Mouse (Mus musculus) thymus, adult 2 months (tissue): ENCODE measurements at regions not wholly inside any gene's neighbourhood (a gene's known extent, or its start where the extent isn't known, plus 50 kb on each side); places are given as distances from the start of the nearest gene placed in this dataset.

Experiments
- DNase-seq: peaks from one replicate; pipeline ENCODE4 v3.0.0; 2021
- H3K27ac ChIP-seq: fragments of 200-500 bp; 2 replicates; pipeline ENCODE4 v1.5.1; 2012; ENCODE audit warnings: low read length, control low read depth; ENCODE audit not compliant: control insufficient read depth, insufficient read depth
- H3K27me3 ChIP-seq: fragments of 200-500 bp; 2 replicates; pipeline ENCODE4 v1.6.1; 2012; ENCODE audit warnings: mild to moderate bottlenecking, low read length, moderate library complexity, mixed read lengths; ENCODE audit not compliant: control insufficient read depth, insufficient read depth
- H3K36me3 ChIP-seq: fragments of 200-500 bp; 2 replicates; pipeline ENCODE4 v1.6.1; 2012; ENCODE audit warnings: mild to moderate bottlenecking, low read length, moderate library complexity; ENCODE audit not compliant: control insufficient read depth, insufficient read depth
- H3K4me1 ChIP-seq: fragments of 200-500 bp; replicated peaks from 2 replicates; pipeline ENCODE4 v1.6.1; 2012; ENCODE audit warnings: low read length; ENCODE audit not compliant: control insufficient read depth, insufficient read depth
- H3K4me3 ChIP-seq: fragments of 200-500 bp; 2 replicates; pipeline ENCODE4 v1.5.1; 2012; ENCODE audit warnings: mild to moderate bottlenecking, low read length, control low read depth, moderate library complexity; ENCODE audit not compliant: control insufficient read depth, insufficient read depth
- CTCF ChIP-seq: fragments of 200-500 bp; IDR thresholded peaks from 2 replicates; pipeline ENCODE4 v1.5.1; 2012; ENCODE audit warnings: mild to moderate bottlenecking, control low read depth, low read length, moderate library complexity, borderline replicate concordance; ENCODE audit not compliant: control insufficient read depth, poor library complexity, insufficient read depth; ENCODE audit errors: extremely low read depth
- POLR2A ChIP-seq: fragments of 200-500 bp; IDR thresholded peaks from 2 replicates; pipeline ENCODE4 v1.6.1; 2012; ENCODE audit warnings: mild to moderate bottlenecking, low read length, control low read depth, moderate library complexity; ENCODE audit not compliant: control insufficient read depth, poor library complexity, insufficient read depth; ENCODE audit errors: extremely low read depth
- WGBS: fragments of 180-500 bp; shearing (Covaris S2); methylation state at CpG from one replicate; pipeline ENCODE4 v1.1.7; 2018; 5-methylcytosine and 5-hydroxymethylcytosine counted together

DNA sequence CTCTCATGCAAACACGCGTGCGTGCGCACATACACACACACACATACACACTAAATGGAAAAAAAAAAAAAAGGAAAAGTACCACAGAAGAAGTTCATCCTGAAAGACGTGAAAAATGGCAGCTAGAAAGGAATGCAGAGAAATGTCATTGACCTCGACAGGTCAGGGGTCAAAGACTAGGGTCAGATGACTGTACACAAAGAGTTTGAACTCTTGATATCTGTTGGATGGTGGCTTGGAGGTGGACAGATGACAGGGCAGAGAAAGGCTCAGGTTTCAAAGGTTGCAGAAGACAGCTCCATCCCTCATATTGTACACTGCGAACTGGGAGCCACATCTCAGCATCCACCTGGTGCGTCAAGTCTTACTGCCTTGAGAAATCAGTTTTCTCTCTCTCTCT lies 112.5 kb downstream of the Cd83 start:
- no peak overlapping the region for H3K4me3 ChIP-seq
- peaks cover 3% of the 10 kb centered on the region; the same call in 1 of the 2 replicates for H3K4me1 ChIP-seq
- no peaks in the 10 kb centered on the region for H3K27me3 ChIP-seq
- no peak for DNase-seq
- 95% methylated on average over 8 of the region's 8 CpGs for WGBS
- TF ChIP-seq POLR2A, result no peak
- TF ChIP-seq CTCF, result no peak
- no peaks in the 10 kb centered on the region for H3K36me3 ChIP-seq
- H3K27ac ChIP-seq, result no peak overlapping the region

DNA sequence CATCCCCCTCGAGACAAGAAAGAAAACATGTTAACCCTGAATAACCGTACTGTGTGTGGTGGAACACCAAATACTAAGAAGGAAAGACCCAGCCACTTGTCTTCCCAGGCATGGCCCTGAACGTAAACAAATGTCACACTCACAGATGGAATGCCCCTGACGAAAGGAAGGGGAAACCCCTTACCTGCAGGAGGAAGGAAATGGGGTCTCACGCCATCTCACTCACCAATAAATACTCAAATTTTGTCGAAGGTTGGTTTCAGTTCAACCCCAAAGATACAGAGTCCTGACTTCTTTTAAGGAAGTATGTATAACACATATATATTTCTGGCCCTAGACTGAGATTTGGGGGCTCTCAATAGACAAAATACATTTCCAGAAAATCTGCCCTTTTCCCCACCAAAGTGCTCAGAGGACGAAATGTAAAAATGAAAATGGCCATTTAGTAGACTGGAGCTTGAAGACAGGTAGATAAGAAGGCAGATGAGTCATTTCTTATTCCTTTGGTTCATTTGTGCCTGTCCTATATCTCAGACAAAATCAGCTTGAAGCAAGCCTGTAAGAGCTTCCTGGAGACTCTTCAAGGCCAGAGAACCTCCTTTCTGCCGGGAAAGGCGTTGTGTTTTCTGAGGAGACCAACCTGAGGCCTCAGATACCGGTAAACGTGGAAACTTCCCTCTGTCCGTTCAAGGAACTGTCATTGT lies 114.1 kb downstream of the Cd83 start:
- Histone ChIP-seq H3K4me3 (no peak overlapping the region), H3K27me3 (no peaks in the 10 kb centered on the region), H3K36me3 (no peaks in the 10 kb centered on the region), H3K27ac (no peak overlapping the region), H3K4me1 (peaks cover 3% of the 10 kb centered on the region; the same call in 1 of the 2 replicates)
- no peak for TF ChIP-seq POLR2A
- no peak for TF ChIP-seq CTCF
- WGBS, result 71% methylated on average over 12 of the region's 12 CpGs
- no peak for DNase-seq

DNA sequence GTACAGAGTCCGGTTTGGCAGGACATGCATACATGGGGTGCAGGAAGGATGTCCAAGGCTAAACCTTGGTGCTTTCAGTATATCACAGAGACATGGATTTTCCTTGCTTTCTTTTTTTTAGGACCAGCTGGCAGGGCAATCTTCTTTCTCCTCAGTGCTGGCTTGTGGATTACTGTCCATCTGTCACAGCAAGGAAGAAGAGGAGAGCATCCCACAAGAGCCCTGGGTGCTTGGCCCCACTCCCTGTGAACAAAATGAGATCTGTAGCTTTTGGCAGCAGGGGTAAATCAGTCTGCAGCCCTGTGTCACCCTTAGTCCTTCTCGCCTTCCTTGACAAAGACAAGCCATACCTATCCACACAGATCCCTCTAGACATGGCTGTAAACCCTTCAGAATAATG lies 115.5 kb downstream of the Cd83 start:
- Histone ChIP-seq H3K27me3 (no peaks in the 10 kb centered on the region), H3K36me3 (no peaks in the 10 kb centered on the region), H3K27ac (no peak overlapping the region), H3K4me1 (peaks cover 3% of the 10 kb centered on the region; the same call in 1 of the 2 replicates), H3K4me3 (no peak overlapping the region)
- no peak for TF ChIP-seq CTCF
- no peak for TF ChIP-seq POLR2A
- 98% methylated on average over 2 of the region's 2 CpGs for WGBS
- no peak for DNase-seq

DNA sequence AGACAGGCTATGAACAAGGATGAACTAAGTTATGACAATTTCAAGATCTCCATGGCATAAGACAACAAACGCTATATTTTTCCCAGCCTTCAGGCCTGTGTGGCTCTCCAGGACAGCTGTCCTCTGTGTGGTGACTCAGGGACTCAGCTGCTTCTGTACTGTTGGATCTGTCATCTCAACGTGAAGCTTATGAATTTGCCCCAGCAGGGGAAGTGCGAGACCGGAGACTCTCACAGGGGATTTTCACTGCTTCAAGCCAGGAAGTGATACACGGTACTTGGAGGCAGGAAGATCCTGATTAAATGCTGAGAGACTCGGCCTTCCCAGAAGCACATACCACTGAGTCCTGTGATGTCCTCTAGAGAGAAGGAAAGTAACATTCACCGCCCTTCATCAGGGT lies 116.2 kb downstream of the Cd83 start:
- Histone ChIP-seq H3K27me3 (no peaks in the 10 kb centered on the region), H3K4me1 (peaks cover 5% of the 10 kb centered on the region), H3K27ac (no peak overlapping the region), H3K4me3 (no peak overlapping the region), H3K36me3 (no peaks in the 10 kb centered on the region)
- TF ChIP-seq POLR2A (no peak), CTCF (no peak)
- DNase-seq, result no peak
- WGBS, result 66% methylated on average over 7 of the region's 7 CpGs

DNA sequence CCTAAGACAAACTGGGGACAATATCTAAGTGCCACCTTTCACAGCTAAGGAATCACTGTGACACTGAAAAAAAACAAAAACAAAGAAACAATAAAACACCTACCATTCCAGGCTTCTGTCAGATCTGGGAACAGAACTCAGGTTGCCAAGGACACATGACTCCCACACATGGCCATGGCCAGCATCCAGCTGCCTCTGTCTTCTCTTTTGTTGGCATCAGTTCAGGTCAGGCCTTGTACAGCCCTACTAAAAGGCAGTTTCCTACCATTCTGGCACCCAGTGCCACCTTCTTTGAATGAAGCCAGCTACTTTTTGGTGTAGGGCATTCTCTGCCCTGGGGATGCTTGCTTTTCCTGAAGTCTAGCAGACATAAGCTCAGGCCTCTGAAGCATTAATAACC lies 118.8 kb downstream of the Cd83 start:
- H3K27me3 ChIP-seq, result no peaks in the 10 kb centered on the region
- no peaks in the 10 kb centered on the region for H3K36me3 ChIP-seq
- H3K4me3 ChIP-seq, result no peak overlapping the region
- H3K27ac ChIP-seq, result no peak overlapping the region
- DNase-seq, result no peak
- TF ChIP-seq POLR2A (no peak), CTCF (no peak)
- peaks cover 19% of the 10 kb centered on the region for H3K4me1 ChIP-seq

DNA sequence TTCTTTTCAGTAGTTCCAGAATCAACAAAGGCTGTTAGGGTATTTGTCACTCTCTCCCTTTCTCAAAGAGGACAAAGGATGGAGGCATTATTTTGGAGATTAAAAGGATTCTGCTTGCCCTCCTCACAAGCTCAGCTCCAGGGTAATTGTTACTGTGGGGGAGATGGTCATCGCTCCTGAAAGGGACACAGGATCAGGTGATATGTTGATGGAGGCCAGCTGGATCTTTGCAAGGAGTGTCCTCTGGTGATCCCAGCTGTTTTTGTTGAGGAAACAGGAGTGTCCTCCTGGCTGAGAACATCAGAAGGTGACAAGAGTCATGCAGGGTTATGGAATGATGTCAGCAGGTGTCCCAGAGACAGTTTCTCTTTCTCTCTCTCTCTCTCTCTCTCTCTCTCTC lies 119.7 kb downstream of the Cd83 start:
- Histone ChIP-seq H3K27ac (no peak overlapping the region), H3K4me3 (no peak overlapping the region), H3K4me1 (peaks cover 17% of the 10 kb centered on the region), H3K36me3 (no peaks in the 10 kb centered on the region), H3K27me3 (no peaks in the 10 kb centered on the region)
- WGBS, result 86% methylated on average over 1 of the region's 1 CpGs
- DNase-seq, result no peak
- no peak for TF ChIP-seq POLR2A
- TF ChIP-seq CTCF, result no peak

DNA sequence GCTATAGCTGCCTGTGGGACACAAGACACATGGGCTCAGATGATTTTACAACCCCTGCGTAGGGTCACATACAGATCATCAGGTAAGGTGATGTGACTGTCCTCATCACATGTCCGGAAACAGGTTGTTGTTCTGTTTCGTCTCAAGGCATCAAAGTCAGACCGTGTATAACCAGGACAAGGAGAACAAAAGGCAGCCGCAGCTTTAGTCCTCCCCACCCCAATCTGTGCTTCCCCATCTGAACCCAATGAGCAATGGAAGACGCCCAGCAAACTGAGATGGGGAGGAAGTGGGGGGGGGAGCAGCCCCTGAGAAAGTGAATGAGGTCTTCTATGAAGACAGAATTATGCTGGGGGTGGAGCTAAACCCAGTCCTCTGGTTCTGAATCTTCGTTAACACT lies 121.7 kb downstream of the Cd83 start:
- Histone ChIP-seq H3K27me3 (no peaks in the 10 kb centered on the region), H3K27ac (no peak overlapping the region), H3K36me3 (no peaks in the 10 kb centered on the region), H3K4me1 (peaks cover 17% of the 10 kb centered on the region), H3K4me3 (no peak overlapping the region)
- peak; percentile 26 for DNase-seq
- TF ChIP-seq CTCF (no peak), POLR2A (0 out of 2 replicates have a peak, but pooled peaks have one; percentile 20)
- 27% methylated on average over 7 of the region's 7 CpGs for WGBS
